Mouse (Mus musculus): ENCODE measurements around the gene Olfr1381. TPM values are rescaled to one million over a fixed set of nuclear protein-coding genes. Genes with fewer than 3 reads are reported as not detected.

The Olfr1381 gene
- polyA plus RNA-seq, 1 experiment from 2014 or later: 0.06 TPM

Other genes starting within 250 kb of the Olfr1381 start
- not detected in 2 replicates for gene Olfr10, start 238.7 kb upstream of the Olfr1381 start, polyA plus RNA-seq (2015; fragmentation: Nextera tagmentation; extraction: Ambion mirVana)
- gene Olfr1391, start 220.7 kb upstream of the Olfr1381 start, polyA plus RNA-seq (2015; fragmentation: Nextera tagmentation; extraction: Ambion mirVana): not detected in 2 replicates
- gene Olfr1390, start 208.3 kb upstream of the Olfr1381 start, polyA plus RNA-seq (2015; fragmentation: Nextera tagmentation; extraction: Ambion mirVana): not detected in 2 replicates
- not detected in 2 replicates for gene Olfr1389, start 120.4 kb upstream of the Olfr1381 start, polyA plus RNA-seq (2015; fragmentation: Nextera tagmentation; extraction: Ambion mirVana)
- gene Olfr1388, start 106.8 kb upstream of the Olfr1381 start, polyA plus RNA-seq (2015; fragmentation: Nextera tagmentation; extraction: Ambion mirVana): 0.06 and 0.09 TPM in 2 replicates
- gene Olfr1387, start 88.1 kb upstream of the Olfr1381 start, polyA plus RNA-seq (2015; fragmentation: Nextera tagmentation; extraction: Ambion mirVana): not detected in 2 replicates
- not detected in 2 replicates for gene Olfr1386, start 78.4 kb upstream of the Olfr1381 start, polyA plus RNA-seq (2015; fragmentation: Nextera tagmentation; extraction: Ambion mirVana)
- not detected in 2 replicates for gene Olfr1385, start 54.4 kb upstream of the Olfr1381 start, polyA plus RNA-seq (2015; fragmentation: Nextera tagmentation; extraction: Ambion mirVana)
- gene Olfr1384, start 36.7 kb upstream of the Olfr1381 start, polyA plus RNA-seq (2015; fragmentation: Nextera tagmentation; extraction: Ambion mirVana): not detected in 2 replicates
- not detected in 2 replicates for gene Olfr1383, start 23.8 kb upstream of the Olfr1381 start, polyA plus RNA-seq (2015; fragmentation: Nextera tagmentation; extraction: Ambion mirVana)
- gene Olfr1382, start 15.2 kb upstream of the Olfr1381 start, polyA plus RNA-seq (2015; fragmentation: Nextera tagmentation; extraction: Ambion mirVana): not detected in 2 replicates
- gene Olfr1380, start 13.4 kb downstream of the Olfr1381 start, polyA plus RNA-seq (2015; fragmentation: Nextera tagmentation; extraction: Ambion mirVana): not detected in 2 replicates
- gene Flt4, start 65.8 kb downstream of the Olfr1381 start, polyA plus RNA-seq (2015; fragmentation: Nextera tagmentation; extraction: Ambion mirVana): 8.3 and 10.1 TPM in 2 replicates
- gene Scgb3a1, start 120.2 kb downstream of the Olfr1381 start, polyA plus RNA-seq (2015; fragmentation: Nextera tagmentation; extraction: Ambion mirVana): not detected in 2 replicates
- 67.1 and 70.8 TPM in 2 replicates for gene Cnot6, start 169.3 kb downstream of the Olfr1381 start, polyA plus RNA-seq (2015; fragmentation: Nextera tagmentation; extraction: Ambion mirVana)